In genomic region chr11:83832389-83832788, GRCm38 (mm10) we compare ENCODE assay signal across 8 mouse cellular contexts. TPM values are rescaled to one million over a fixed set of nuclear protein-coding genes. Genes with fewer than 3 reads are reported as not detected.
DNase-seq lines count a peak whose midpoint lies in the region; ATAC-seq and TF ChIP-seq lines count a peak whose summit lies in the region.
"Had no signal": no experiment of that assay in that cellular context is flagged by ENCODE, and none has a peak within 500 bp of the region (broad histone marks: within the 10 kb centered on the region; RNA-seq: fewer than 3 reads in every experiment).

No protein-coding gene starts in this region.

- no peak overlapping the region for H3K4me2 ChIP-seq in neural tube, embryonic 11.5 days (ENCODE audit: low read depth)
- H3K4me2 ChIP-seq: heart, embryonic 15.5 days had no signal

- H3K27me3 ChIP-seq in MEL (ENCODE audit: control insufficient read depth in 1 of 2, insufficient read depth in 2 of 2, low read length in 2 of 2), result peaks cover 0 to 5% of the 10 kb centered on the region in 2 experiments; a peak in 3 of 4 replicates
- no peaks in the 10 kb centered on the region for H3K27me3 ChIP-seq in neural tube, embryonic 11.5 days (ENCODE audit: control insufficient read depth, insufficient read depth, low read length)

- no peak overlapping the region for H3K27ac ChIP-seq in MEL (ENCODE audit: control insufficient read depth, low read depth, low read length)
- H3K27ac ChIP-seq in neural tube, embryonic 11.5 days (ENCODE audit: low read depth, low read length), result no peak overlapping the region
- H3K27ac ChIP-seq: heart, embryonic 15.5 days had no signal

- 47% methylated on average over 8 of the region's 8 CpGs for WGBS in neural tube, embryonic 11.5 days

- no peak for TF ChIP-seq EP300 in MEL (IDR thresholded peaks at IDR 0.05; ENCODE audit: low read depth in 1 of 2, low read length in 2 of 2)

- TF ChIP-seq RAD21 in MEL (IDR thresholded peaks at IDR 0.05; ENCODE audit: low read depth, low read length), result peak; percentile 63

- TF ChIP-seq POLR2A in MEL (IDR thresholded peaks at IDR 0.05; ENCODE audit: control insufficient read depth in 1 of 2, insufficient read depth in 1 of 2, low read depth in 1 of 2, low read length in 2 of 2, poor library complexity in 1 of 2), result no peak

- ATAC-seq in neural tube, embryonic 11.5 days (ENCODE audit: insufficient read depth, low FRiP score, low TSS enrichment), result no peak

- no peaks in the 10 kb centered on the region for H3K4me1 ChIP-seq in MEL (ENCODE audit: control insufficient read depth in 1 of 2, insufficient read depth in 2 of 2, low read length in 2 of 2)
- H3K4me1 ChIP-seq in neural tube, embryonic 11.5 days (ENCODE audit: control insufficient read depth, insufficient read depth, low read length), result no peaks in the 10 kb centered on the region
- H3K4me1 ChIP-seq: heart, embryonic 15.5 days had no signal

- peak; percentile 88 to 94 (median 93) for TF ChIP-seq CTCF in MEL (IDR thresholded peaks at IDR 0.05 in 2 of 3, conservative IDR thresholded peaks at IDR 0.05 in 1 of 3; ENCODE audit: control insufficient read depth in 1 of 3, insufficient read depth in 1 of 3, low read depth in 2 of 3, low read length in 3 of 3, poor library complexity in 1 of 3, severe bottlenecking in 1 of 3)

- no peak overlapping the region for H3K9ac ChIP-seq in MEL (ENCODE audit: control insufficient read depth, low read depth, low read length, poor library complexity, severe bottlenecking)
- H3K9ac ChIP-seq in neural tube, embryonic 11.5 days (ENCODE audit: low read length), result no peak overlapping the region
- H3K9ac ChIP-seq: heart, embryonic 15.5 days had no signal

- no peak overlapping the region for H3K4me3 ChIP-seq in MEL (ENCODE audit: control insufficient read depth in 1 of 2, insufficient read depth in 1 of 2, low read depth in 2 of 2, low read length in 2 of 2)
- no peak overlapping the region for H3K4me3 ChIP-seq in neural tube, embryonic 11.5 days (ENCODE audit: low read depth, low read length)
- H3K4me3 ChIP-seq: heart, embryonic 15.5 days had no signal

- no peaks in the 10 kb centered on the region for H3K79me2 ChIP-seq in MEL (ENCODE audit: control insufficient read depth, insufficient read depth, low read length, poor library complexity)

- DNase-seq in kidney, postnatal 10 days, result peak; percentile 63
- no peak for DNase-seq in kidney, adult 11 months
- DNase-seq in CD8-positive naive resting alpha-beta T cell, adult 2 months (ENCODE audit: low read depth in 2 of 2, low spot score in 2 of 2), result peak; percentile 16 to 34
- peak; percentile 77 for DNase-seq in MEL (ENCODE audit: low read depth, low spot score)
- DNase-seq in embryo, embryonic 9.5 days (ENCODE audit: extremely low spot score), result peak; percentile 47
- DNase-seq in neural tube, embryonic 11.5 days (ENCODE audit: low spot score), result peak; percentile 51
- DNase-seq in left cerebral cortex, adult 8-10 months (ENCODE audit: low spot score in 2 of 2), result no peak

- no peaks in the 10 kb centered on the region for H3K9me3 ChIP-seq in MEL (replicated peaks; ENCODE audit: insufficient read depth, low read length)
- H3K9me3 ChIP-seq in neural tube, embryonic 11.5 days (ENCODE audit: control insufficient read depth, low read length), result no peaks in the 10 kb centered on the region
- H3K9me3 ChIP-seq: heart, embryonic 15.5 days had no signal

- no peaks in the 10 kb centered on the region for H3K36me3 ChIP-seq in MEL (ENCODE audit: control insufficient read depth in 1 of 2, insufficient read depth in 2 of 2, low read length in 2 of 2)
- no peaks in the 10 kb centered on the region for H3K36me3 ChIP-seq in neural tube, embryonic 11.5 days (ENCODE audit: control insufficient read depth, insufficient read depth, low read length)
- H3K36me3 ChIP-seq: heart, embryonic 15.5 days had no signal

TF ChIP-seq in MEL, 35 proteins besides CTCF, POLR2A, EP300 and RAD21:
- TF ChIP-seq SMC3 (IDR thresholded peaks at IDR 0.05; ENCODE audit: low read depth, low read length), result peak; percentile 90
- peak; percentile 60 for TF ChIP-seq ZC3H11A (IDR thresholded peaks at IDR 0.05; ENCODE audit: low read depth, low read length)
- no peak for TF ChIP-seq GATA1 (IDR thresholded peaks at IDR 0.05; ENCODE audit: low read depth, low read length)
TF ChIP-seq in MEL: peak in this region for 2.

RNA-seq across cellular contexts. Expression of gene Hnf1b, which starts 17.5 kb away (rescaled TPM):
- not detected in 2 replicates for total RNA-seq in MEL (2012; rRNA removed)
- not detected for polyA plus RNA-seq in MEL (2012; ENCODE audit: insufficient read depth in 1 of 2, insufficient read length in 2 of 2, low read depth in 1 of 2, low replicate concordance in 2 of 2, missing spikeins in 1 of 2)
- polyA plus RNA-seq in neural tube, embryonic 11.5 days (2014; fragmentation: Nextera tagmentation; extraction: Ambion mirVana), result 0.09 and 0.28 TPM in 2 replicates
- total RNA-seq in left cerebral cortex, adult 8-10 months (2022), result under 1 TPM; 0.37 to 0.76 (median 0.54) TPM

Comparison
In these comparisons a context has a peak if more than half of its experiments do, and no peak if none do; other contexts are left out.
1. DNase-seq: peak in kidney, postnatal 10 days (single experiment), CD8-positive naive resting alpha-beta T cell, adult 2 months (2 of 2), MEL (single experiment), embryo, embryonic 9.5 days (single experiment) and neural tube, embryonic 11.5 days (single experiment); none in kidney, adult 11 months (single experiment) and left cerebral cortex, adult 8-10 months (0 of 2).